Mouse (Mus musculus) liver, embryonic 16.5 days (tissue): ENCODE measurements around the gene Lrrc23. TPM values are rescaled to one million over a fixed set of nuclear protein-coding genes. Genes with fewer than 3 reads are reported as not detected.

Experiments
- ATAC-seq: fragments of 200-750 bp; cut with Nextera tagmentation; 2 replicates; pipeline ENCODE4 v1.8.0; 2017; ENCODE audit warnings: low read depth, mild to moderate bottlenecking, moderate number of reproducible peaks, moderate library complexity
- H3K27ac ChIP-seq: fragments of 300-500 bp; sonication (generic); 2 replicates; pipeline ENCODE4 v1.5.1; 2014; ENCODE audit warnings: mild to moderate bottlenecking, low read length
- H3K27me3 ChIP-seq: fragments of 300-500 bp; sonication (generic); 2 replicates; pipeline ENCODE4 v1.6.1; 2014; ENCODE audit warnings: low read depth, low read length, mixed read lengths; ENCODE audit not compliant: control insufficient read depth, insufficient read depth
- H3K36me3 ChIP-seq: fragments of 300-500 bp; sonication (generic); 2 replicates; pipeline ENCODE4 v1.6.1; 2014; ENCODE audit warnings: mild to moderate bottlenecking; ENCODE audit not compliant: control insufficient read depth, insufficient read depth
- H3K4me1 ChIP-seq: fragments of 300-500 bp; sonication (generic); 2 replicates; pipeline ENCODE4 v1.6.1; 2014; ENCODE audit warnings: low read depth, low read length, mixed read lengths; ENCODE audit not compliant: control insufficient read depth
- H3K4me2 ChIP-seq: fragments of 300-500 bp; sonication (generic); 2 replicates; pipeline ENCODE4 v1.6.1; 2014; ENCODE audit warnings: low read depth, low read length, mixed read lengths
- H3K4me3 ChIP-seq: fragments of 300-500 bp; sonication (generic); 2 replicates; pipeline ENCODE4 v1.5.1; 2014; ENCODE audit warnings: low read depth, mild to moderate bottlenecking, low read length
- H3K9ac ChIP-seq: fragments of 300-500 bp; sonication (generic); 2 replicates; pipeline ENCODE4 v1.6.1; 2014; ENCODE audit warnings: low read depth, low read length
- H3K9me3 ChIP-seq: fragments of 300-500 bp; sonication (generic); replicated peaks from 2 replicates; pipeline ENCODE4 v1.6.1; 2016; ENCODE audit warnings: low read length; ENCODE audit not compliant: control insufficient read depth
- WGBS: fragments of 180-500 bp; shearing (Covaris S2); extraction: QIAGEN DNeasy Blood & Tissue Kit; methylation state at CpG from one replicate; pipeline ENCODE4 v1.1.7; 2014; ENCODE audit not compliant: insufficient replicate concordance; 5-methylcytosine and 5-hydroxymethylcytosine counted together
- polyA plus RNA-seq: library from polyadenylated mRNA; unstranded; fragments of >200 nt; fragmentation: Nextera tagmentation; extraction: Ambion mirVana; gene quantifications from 2 replicates; pipeline ENCODE4 v1.2.1, GENCODE M21; 2015

Lrrc23 gene
- polyA plus RNA-seq, 1 experiment from 2014 or later, result not detected

- ATAC-seq, result no peak
- Histone ChIP-seq H3K36me3 (no peaks in the 10 kb centered on the region), H3K27ac (no peak overlapping the region), H3K9ac (no peak overlapping the region), H3K4me2 (no peak overlapping the region), H3K4me1 (peaks cover 20% of the 10 kb centered on the region), H3K9me3 (no peaks in the 10 kb centered on the region), H3K4me3 (no peak overlapping the region), H3K27me3 (no peaks in the 10 kb centered on the region)
- WGBS, result 61% methylated on average over 3 of the region's 3 CpGs
Observed at GRCm38 (mm10) chr6:124734417-124734816, 45.1 kb downstream of the Lrrc23 start.

- peak; percentile 72 for ATAC-seq
- H3K27me3 ChIP-seq, result no peaks in the 10 kb centered on the region
- peak overlapping the region; percentile 57 for H3K9ac ChIP-seq
- WGBS, result 19% methylated on average over 19 of the region's 19 CpGs
- peak overlapping the region; percentile 50 for H3K4me3 ChIP-seq
- no peaks in the 10 kb centered on the region for H3K36me3 ChIP-seq
- H3K4me2 ChIP-seq, result peak overlapping the region; percentile 24; the same call in 1 of the 2 replicates
- H3K4me1 ChIP-seq, result peaks cover 7% of the 10 kb centered on the region
- peak overlapping the region; percentile 56 for H3K27ac ChIP-seq
- no peaks in the 10 kb centered on the region for H3K9me3 ChIP-seq
Observed at GRCm38 (mm10) chr6:124732476-124733370, 46.8 kb downstream of the Lrrc23 start.

GRCm38 (mm10) chr6:124731038-124731437 is 48.5 kb downstream of the Lrrc23 start:
- Histone ChIP-seq H3K4me3 (no peak overlapping the region), H3K36me3 (no peaks in the 10 kb centered on the region), H3K9me3 (no peaks in the 10 kb centered on the region), H3K4me2 (0 out of 2 replicates have a peak overlapping the region, but pooled peaks have one; percentile 4), H3K27me3 (no peaks in the 10 kb centered on the region), H3K27ac (no peak overlapping the region), H3K4me1 (peaks cover 7% of the 10 kb centered on the region), H3K9ac (no peak overlapping the region)
- WGBS, result 64% methylated on average over 7 of the region's 7 CpGs
- no peak for ATAC-seq

GRCm38 (mm10) chr6:124729850-124730705 is 49.4 kb downstream of the Lrrc23 start:
- WGBS, result 36% methylated on average over 8 of the region's 8 CpGs
- H3K9me3 ChIP-seq, result no peaks in the 10 kb centered on the region
- peak; percentile 24; the same call in 1 of the 2 replicates for ATAC-seq
- H3K4me1 ChIP-seq, result peaks cover 7% of the 10 kb centered on the region
- peak overlapping the region; percentile 34; the same call in 1 of the 2 replicates for H3K4me2 ChIP-seq
- no peaks in the 10 kb centered on the region for H3K36me3 ChIP-seq
- H3K4me3 ChIP-seq, result no peak overlapping the region
- H3K9ac ChIP-seq, result no peak overlapping the region
- H3K27ac ChIP-seq, result peak overlapping the region; percentile 37
- H3K27me3 ChIP-seq, result no peaks in the 10 kb centered on the region

- no peaks in the 10 kb centered on the region for H3K27me3 ChIP-seq
- no peak overlapping the region for H3K4me3 ChIP-seq
- no peak overlapping the region for H3K9ac ChIP-seq
- H3K4me1 ChIP-seq, result peaks cover 15% of the 10 kb centered on the region
- no peak for ATAC-seq
- H3K36me3 ChIP-seq, result no peaks in the 10 kb centered on the region
- H3K9me3 ChIP-seq, result no peaks in the 10 kb centered on the region
- WGBS, result 78% methylated on average over 10 of the region's 10 CpGs
- no peak overlapping the region for H3K27ac ChIP-seq
- H3K4me2 ChIP-seq, result no peak overlapping the region
Observed at GRCm38 (mm10) chr6:124728621-124729020, 50.9 kb downstream of the Lrrc23 start.

GRCm38 (mm10) chr6:124724472-124724871 is 55.1 kb downstream of the Lrrc23 start:
- Histone ChIP-seq H3K9me3 (no peaks in the 10 kb centered on the region), H3K27ac (peak overlapping the region; percentile 34), H3K36me3 (no peaks in the 10 kb centered on the region), H3K4me1 (peaks cover 26% of the 10 kb centered on the region), H3K4me2 (no peak overlapping the region), H3K4me3 (no peak overlapping the region), H3K27me3 (no peaks in the 10 kb centered on the region), H3K9ac (no peak overlapping the region)
- no peak for ATAC-seq
- 50% methylated on average over 10 of the region's 10 CpGs for WGBS

GRCm38 (mm10) chr6:124723541-124723940 is 56.0 kb downstream of the Lrrc23 start:
- ATAC-seq, result no peak
- no peaks in the 10 kb centered on the region for H3K9me3 ChIP-seq
- peaks cover 35% of the 10 kb centered on the region for H3K4me1 ChIP-seq
- no peak overlapping the region for H3K4me2 ChIP-seq
- no peaks in the 10 kb centered on the region for H3K36me3 ChIP-seq
- WGBS, result 53% methylated on average over 8 of the region's 8 CpGs
- H3K4me3 ChIP-seq, result no peak overlapping the region
- peak overlapping the region; percentile 43 for H3K27ac ChIP-seq
- H3K27me3 ChIP-seq, result no peaks in the 10 kb centered on the region
- H3K9ac ChIP-seq, result no peak overlapping the region

- WGBS, result 58% methylated on average over 6 of the region's 6 CpGs
- H3K9me3 ChIP-seq, result no peaks in the 10 kb centered on the region
Observed at GRCm38 (mm10) chr6:124722876-124723473, 56.6 kb downstream of the Lrrc23 start.

More at GRCm38 (mm10) chr6:124722876-124723473, 56.6 kb downstream of the Lrrc23 start:
- Histone ChIP-seq H3K27ac (peak overlapping the region; percentile 43), H3K4me2 (no peak overlapping the region), H3K4me1 (peaks cover 36% of the 10 kb centered on the region), H3K36me3 (no peaks in the 10 kb centered on the region), H3K4me3 (no peak overlapping the region), H3K27me3 (no peaks in the 10 kb centered on the region), H3K9ac (no peak overlapping the region; the same call in 1 of the 2 replicates)
- no peak for ATAC-seq
